Mouse (Mus musculus) cerebellum, adult 9-10 months (tissue): ENCODE data around the gene Plekhg3.

Experiments used
- DNase-seq: peaks from one replicate; pipeline ENCODE4 v3.0.0; 2022

Plekhg3 gene

DNA sequence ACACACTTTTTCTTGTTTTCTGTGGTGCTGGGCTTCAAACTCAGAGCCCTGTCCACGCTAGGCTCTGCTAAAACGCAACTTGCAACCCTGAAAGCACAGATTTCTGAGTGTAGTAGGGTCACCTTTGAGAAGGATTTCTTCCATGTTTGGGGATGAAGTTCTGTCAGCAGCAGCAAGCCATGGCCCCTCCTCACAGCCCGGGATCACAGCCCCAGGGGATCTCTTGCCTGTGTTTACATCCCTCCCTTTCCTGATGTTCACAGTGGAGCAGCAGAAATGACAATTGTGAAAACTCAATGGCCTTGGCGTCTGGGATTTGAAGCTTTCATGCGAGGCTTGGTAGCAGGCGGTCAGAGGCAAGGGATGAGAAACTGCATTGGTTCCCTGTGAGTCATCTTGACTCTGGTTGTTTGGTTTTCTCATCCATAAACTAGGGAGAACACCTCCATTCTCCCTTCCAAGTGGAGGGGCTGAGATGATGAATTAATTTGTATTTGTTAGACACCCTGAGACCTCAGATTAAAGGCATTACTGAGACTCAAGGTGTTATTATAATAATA is at the start of gene Plekhg3:
Plekhg3 (plus strand) TSS at position 312 of the 560 bp plus-strand sequence.
- no peak for DNase-seq

DNA sequence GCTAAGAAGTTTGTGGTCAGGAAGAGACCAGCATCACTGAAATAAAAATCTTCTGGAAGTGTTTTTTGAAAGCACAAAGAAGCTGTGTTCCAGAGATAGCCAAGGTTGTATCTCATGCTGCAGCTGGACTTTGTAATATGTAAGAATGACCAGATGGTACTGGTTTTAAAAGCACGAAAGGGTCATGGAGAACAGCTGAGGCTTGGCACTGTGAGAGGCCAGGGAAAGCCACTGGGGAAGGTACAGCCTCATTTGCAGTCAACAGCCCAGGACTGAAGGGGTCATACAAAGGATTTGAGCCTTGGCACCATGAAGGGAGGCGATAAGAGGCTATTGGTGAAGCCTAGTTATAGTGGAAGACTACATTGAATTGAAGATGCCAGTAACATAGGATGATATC is 48.2 kb upstream of the Plekhg3 start:
- DNase-seq: no peak

DNA sequence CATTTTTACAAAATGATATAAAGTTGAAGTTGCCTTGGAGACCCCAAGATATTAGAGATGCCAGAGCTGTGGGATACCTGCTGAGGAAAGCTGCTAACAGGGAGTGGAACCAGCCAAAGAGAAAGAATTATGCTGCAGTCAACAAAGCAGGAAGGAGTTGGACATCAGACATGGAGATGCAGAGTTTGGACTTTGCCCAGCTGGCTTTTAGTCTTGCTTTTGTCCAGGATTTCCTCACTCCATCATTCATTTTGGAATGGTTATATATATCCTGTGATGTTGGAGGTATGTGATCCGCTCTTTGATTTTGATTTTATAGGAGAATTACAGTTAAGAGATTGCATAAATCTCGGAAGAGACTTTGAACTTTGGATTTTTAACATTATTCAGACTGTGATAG is 47.7 kb upstream of the Plekhg3 start:
- no peak for DNase-seq

DNA sequence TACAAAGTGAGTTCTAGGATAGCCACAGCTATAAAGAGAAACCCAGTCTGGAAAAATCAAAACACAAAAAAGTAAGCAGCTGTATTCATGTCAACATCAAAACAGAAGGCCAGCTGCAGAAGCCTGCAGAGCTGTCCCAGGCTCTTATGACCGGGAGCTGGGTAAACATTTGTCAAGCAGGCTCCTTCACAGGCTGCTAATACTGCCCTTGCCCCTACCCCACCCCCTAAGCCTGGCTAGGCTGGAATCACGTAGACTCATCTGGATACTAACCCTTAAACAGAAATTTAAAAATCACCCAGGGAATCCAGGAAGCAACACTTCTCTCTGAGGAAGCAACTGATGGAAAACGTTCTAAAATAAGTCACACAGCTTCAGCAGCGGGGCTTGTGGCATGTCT is 45.8 kb upstream of the Plekhg3 start:
- DNase-seq: no peak

DNA sequence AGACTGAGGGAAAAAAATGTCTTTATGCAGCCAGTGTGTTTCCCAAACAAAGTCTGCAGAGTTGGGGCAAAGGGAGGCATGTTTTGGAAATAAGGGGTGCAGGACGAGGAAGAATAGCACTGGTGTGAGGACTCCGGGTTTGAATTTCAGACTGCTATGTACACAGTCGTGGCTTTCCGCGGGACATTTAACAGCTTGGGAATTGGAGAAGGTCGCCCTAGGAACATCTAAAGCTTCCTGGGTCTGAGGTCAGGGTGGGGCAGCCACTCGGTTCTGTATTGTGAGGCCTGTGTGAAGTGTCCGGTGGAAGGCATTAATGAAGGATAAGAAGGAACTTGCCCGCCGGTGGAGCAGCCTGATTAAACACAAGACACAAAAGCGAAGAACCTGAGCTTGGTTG is 45.3 kb upstream of the Plekhg3 start:
- DNase-seq: no peak

DNA sequence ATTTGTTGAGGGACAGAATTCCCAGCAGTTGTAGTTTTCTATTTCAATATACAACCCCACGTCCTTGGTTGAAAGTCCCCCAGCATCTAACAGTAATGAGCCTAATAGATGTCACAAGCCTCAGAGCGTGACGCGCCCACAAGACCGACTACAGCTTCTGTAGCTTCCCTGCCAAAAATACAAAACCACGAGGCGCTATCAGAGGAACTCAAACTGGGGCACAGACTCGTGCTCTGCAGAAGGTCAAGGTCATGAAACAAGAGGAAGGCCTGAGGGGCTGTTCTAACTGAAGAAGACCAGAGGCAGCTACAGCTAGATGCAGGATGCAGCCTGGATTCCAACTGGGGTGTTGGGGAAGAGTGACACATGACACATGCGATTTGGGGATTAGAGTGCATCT is 43.7 kb upstream of the Plekhg3 start:
- no peak for DNase-seq

DNA sequence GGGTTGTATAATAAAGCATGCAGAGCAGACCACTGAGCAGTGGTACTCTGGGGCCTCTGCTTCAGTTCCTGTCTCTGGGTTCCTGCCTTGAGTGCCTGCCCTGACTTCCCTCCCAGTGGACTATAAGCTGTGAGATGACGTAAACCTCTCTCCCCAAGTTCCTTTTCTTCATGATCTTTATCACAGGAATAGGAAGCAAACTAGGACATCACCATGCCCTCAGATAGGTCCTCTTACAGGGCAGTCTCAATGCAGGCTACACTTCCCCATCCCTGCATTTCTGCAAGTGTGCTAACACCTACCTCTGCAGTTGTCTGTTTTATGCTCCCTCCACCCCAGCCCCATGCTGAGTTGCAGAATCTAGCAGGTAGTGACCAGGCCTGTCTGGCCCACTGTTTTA is 39.9 kb upstream of the Plekhg3 start:
- no peak for DNase-seq

DNA sequence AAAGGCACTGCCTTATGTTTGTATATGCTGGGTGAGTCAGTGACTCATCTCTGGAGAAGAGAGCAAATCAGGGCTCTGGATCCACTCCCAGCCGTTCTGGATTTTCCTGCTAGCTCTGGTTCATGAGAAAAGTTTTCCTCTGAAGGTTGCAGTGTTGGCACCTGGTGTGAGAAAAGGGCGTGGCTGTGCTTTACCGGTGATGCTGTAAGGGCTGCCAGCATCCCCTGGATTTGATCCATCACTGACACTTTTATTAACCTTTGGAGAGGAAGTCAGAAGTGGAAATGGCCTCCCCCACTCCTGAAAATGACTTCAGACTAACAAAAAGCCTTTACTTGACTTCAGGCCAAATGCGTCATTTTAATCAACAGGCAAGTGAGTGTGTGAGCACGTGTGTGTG is 37.2 kb upstream of the Plekhg3 start:
- DNase-seq: no peak

DNA sequence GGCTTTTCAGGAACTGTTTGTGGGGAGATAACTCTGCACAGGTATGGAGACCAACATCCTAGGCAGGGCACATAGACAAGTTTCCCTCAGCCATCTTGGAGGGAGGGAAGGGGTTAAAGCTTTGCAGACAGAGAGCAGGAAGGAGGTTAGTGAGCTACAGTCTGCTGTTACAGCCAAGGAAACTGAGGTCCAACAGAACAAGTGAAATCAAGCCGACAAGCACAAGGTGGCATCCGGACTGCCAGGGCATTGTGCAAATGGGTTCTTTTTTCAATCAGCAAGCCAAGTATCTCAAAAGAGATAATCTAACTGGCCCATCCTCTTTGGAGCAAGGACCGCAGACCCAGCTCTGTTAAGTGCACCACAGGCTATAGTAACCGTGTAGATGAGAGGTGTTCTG is 35.3 kb upstream of the Plekhg3 start:
- DNase-seq: no peak

DNA sequence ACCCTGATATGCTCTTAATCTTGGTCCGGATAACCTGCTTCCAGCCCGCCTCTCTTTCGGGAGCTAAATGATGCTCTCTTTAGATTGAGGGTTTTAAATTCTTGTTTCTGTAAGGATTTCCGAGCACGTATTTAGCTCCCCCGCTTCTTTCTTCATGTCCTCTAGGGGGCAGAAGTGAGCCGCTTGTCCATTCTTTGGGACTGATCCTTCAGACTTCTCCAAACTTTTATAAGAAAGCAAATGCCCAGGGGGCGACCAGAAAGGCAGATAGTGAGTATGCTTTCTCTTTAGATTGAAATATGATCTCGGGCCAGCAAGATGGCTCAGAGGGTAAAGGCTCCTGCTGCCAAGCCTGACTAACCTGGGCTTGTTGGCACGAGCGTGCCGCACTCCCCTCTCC is 34.4 kb upstream of the Plekhg3 start:
- DNase-seq: peak; percentile 72

DNA sequence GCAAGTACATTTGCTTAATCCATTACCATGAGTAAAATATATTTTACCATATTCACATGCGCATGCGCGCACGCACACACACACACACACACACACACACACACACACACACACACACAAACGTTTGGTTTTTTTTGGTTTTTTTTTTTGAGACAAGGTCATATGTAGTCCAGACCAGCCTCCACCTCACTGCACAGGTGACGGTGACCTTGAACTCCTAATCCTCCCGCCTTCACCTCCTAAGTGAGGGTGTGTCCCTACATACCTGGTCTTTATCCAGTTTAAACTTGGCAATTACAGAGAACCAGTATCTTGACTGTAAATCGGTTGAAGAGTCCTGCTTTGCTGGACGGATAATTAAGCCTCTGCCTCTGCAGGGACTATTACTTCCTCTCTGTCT is 31.4 kb upstream of the Plekhg3 start:
- DNase-seq: no peak

DNA sequence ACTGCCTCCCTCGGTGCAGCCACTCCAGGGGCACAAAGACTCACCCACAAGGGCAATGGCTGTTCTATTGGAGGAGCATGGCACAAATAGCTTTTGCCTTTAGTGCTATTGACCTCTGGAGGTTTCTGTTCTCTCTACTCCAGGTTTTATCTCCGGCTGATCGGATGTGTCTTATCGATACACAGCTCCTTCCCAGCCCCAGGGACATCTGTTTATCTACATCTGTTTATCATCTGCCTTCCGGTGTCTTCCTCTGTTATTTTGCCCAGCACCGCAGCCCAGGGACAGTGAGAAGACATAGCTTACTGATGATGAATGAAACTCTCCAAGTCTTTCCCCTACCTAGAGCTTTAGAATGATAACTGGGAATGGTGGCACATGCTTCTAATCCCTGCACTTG is 30.6 kb upstream of the Plekhg3 start:
- no peak for DNase-seq

DNA sequence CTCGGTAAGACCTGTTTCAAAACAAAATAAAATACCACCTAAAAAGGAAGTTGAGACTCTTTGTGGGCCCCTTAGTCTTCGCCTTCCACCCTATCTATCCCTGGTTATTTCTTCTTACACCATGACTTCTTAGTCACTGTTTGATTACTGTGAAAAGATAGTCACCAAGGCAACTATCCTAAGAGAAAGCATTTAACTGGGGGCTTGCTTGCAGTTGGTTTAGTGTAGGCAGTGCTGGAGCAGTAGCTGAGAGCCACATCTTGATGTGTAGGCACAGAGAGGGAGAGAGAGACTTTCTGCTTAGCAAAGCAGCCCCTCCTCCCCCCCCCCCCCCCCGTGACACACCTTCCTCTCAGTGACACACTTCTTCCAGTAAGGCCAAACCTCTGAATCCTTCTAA is 29.8 kb upstream of the Plekhg3 start:
- no peak for DNase-seq

DNA sequence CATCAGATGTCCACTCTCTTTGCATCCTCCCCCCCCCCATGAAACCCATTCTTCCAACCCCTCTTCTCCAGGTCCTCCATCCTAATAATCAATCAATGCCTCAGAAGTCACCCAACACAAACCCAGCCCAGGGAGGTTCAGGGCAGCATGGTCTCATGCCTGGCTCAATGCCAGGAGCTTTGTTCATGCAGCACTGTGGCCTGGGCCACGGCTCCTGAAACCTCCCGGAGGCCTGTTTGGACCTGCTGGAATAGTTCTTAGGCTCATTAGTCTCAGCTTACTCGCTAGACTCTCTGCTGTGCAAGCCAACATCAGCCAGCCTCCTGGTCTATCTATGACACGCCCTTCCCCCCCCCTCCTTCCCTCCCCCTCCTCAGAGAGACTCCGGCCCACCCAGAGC is 27.7 kb upstream of the Plekhg3 start:
- DNase-seq: no peak

DNA sequence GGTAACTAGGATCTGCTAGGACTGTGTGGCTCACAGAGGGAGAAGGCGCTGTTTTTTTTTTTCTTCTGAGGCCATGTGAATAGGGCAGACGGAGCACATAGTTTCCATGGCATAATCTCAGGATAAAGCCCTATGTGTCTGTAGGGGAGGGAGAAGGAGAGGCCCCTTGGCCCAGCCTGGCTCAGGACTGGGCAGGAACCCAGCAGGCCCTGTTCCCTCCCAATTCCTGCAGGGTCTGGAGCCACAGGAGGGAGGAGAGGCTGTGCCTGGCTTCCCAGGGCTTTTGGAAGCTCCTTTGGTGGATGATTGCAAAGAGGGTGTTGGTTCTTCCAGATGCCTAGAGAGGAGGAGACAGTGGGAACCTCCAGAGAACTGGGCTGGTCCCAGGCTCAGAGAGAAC is 24.2 kb upstream of the Plekhg3 start:
- no peak for DNase-seq

DNA sequence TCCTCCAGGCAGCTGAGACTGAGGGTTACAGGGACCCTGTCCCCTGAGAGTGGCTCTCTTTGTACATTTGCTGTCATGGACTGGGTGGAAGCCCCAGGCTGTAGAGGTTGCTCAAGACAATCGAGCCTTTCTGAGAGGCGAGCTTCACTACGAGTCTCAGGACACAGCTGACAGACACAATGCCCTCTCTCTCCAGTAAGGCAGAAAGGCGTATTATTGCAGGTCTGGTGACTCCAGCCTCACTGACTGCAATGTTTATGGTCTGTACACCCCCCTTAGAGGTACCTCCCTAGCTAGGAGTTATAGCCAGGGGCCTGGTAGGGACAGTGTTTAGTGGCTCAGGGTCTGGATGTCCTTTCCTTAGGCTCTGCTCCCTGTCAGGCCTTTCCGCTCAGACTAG is 22.9 kb upstream of the Plekhg3 start:
- DNase-seq: no peak

DNA sequence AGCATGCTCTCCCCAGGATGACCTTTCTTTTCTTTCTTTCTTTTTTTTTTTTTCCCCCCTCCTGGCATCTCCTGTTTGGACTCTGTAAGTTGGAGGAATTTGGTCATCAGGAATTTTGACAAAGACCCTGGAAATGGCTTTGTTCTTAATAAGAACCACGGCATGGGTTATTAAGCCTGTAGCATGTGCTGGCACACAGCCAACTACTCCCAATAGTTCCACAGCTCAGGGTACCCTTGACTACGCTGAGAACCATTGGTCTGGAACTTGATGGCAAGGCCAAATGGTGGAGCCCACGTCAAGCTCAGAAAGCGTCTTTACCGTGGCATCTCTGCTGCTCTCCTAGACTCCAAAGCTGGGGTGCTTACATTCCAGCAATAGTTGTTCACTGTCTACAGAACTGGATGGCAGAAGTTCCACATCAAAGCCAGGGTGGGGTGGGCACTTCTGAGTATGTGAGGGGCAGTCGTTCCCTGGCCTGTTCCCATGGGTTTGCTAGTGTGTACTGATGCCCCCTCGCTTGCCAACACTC is 21.7 kb upstream of the Plekhg3 start:
- DNase-seq: no peak

DNA sequence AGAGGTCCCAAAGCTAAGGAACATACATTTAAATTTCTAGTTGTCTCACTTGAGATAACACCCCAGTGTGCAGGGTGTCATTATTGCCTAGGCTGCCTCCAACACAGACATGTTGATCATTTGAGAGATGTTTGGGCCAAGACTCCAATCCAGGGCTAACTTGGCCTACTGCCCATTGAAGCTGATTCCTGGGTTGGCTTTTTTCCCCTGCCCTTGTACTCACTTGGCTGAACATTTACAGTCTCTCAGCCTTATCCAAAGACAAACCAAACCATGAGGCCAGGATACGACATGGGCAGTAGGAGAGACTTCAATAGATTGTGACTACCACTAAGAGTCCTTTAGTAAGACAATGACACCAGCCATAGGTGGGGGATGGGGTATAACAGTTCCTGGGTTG is 18.0 kb upstream of the Plekhg3 start:
- peak; percentile 88 for DNase-seq

DNA sequence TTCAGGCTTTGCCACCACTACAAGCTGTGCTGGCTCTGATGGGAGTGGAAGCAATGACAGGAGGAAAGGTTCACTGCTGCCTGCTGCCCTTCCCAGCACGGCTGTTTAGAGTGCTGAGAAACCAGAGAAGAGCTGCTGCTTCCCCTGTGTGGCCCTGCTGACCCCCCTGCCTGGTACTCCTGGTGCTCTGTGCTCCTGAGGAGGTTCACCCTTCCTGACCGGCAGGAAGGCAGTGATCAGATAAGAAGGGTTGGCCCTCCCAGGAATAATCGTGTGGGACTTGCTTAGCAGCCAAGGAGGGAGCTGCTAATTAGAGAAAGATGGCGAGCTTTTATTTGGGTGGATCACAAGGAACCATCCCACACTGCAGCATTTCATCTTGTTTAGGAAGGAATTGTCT is 15.8 kb upstream of the Plekhg3 start:
- no peak for DNase-seq

DNA sequence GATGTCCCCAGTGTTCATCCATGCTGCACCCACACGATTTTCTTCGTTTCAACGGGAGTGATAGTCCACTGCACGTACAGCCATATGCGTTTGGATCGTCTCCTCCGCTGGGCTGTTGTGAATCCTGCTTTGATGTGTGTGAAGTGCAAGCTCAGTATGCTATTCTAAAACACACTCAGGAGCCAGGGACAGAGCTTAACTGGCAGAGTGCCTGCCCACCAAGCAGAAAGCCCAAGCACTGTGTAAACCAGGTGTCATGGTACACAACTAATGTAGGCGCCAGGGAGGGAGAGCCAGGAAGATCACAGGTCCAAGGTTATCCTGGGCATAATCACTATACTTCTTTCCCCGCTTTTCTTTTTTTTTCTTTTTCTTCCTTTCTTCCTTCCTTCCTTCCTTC is 12.7 kb upstream of the Plekhg3 start:
- peak; percentile 51 for DNase-seq

DNA sequence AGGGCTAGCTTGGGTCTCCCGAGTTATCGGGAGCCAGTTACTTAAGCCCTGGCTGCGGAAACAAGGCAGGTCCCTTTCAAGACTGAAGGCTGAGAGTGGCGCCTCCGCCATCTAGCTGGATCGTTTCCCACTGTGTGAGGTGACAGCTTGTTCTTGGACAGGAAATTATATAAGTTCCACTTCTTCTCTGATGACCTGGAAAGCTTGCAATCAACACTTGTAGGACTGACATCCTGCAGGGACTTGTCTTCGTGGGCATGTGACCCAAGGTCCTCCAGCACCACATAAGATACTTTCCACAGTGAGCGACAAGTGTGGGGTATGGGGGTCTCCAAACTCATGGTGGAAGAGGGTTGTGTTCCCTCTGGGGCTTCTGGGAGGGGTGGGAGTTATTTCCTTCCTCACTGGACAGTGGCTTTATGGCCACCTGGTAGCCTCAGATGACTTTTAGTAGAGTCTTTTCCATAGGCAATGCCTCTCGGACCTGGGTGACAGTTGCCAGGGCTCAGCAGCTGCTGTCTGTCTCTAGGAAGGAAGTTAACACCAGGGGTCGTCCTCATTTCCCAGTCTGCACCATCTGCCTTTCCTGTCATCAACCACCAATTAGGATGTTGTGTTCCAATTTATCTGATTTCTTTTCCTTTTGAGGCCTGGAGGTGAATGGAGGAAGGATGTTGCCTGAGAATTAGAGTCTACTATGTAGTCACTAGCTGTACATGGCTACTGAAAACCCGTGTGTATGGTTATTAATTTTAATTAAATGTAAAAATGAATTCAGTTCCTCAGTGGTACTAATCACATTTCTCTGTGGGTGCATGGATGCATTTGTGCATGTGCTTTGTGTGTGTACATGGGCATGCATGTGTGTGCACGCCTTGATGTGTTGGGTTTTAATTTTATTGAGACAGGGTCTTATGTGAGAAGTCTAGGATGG is 11.5 kb upstream of the Plekhg3 start:
- peak; percentile 93 for DNase-seq

DNA sequence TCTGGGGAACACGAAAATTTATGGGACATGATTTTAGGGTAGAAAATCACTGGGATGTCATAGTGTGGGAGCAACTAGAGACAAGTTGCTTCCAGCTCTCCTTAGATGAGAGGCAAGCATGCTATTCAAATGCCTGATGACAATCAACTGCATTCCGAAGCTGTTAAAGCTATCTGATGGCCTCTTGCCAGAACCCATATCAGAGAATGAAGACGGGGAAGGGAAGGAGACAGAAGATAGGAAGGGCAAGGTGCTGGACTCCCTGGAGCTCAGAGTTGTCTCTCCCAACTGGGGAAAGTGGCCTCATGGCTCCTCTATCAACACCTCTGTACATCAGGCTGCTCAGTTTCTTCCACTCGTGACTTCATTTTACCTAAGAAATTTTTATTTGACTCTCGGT is 7.0 kb upstream of the Plekhg3 start:
- no peak for DNase-seq

DNA sequence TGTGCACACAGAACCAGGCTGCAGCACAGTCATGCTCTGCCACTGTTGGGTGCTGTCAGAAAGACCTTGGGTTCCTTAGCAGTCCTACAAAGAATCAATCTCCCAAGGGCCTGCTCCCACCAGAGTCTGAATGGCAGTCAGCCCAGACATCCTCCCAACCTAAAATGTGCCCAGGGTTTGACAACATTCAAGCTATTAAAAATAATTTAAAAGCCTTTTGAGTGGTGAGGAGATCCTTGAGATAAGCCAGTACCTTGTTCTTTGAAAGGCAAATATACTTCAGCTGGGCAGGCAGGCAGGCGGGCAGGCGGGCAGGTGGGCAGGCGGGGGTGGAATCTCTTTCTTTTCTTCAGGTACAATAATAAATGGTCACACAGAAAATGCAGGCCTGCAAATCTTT is 5.8 kb upstream of the Plekhg3 start:
- no peak for DNase-seq

DNA sequence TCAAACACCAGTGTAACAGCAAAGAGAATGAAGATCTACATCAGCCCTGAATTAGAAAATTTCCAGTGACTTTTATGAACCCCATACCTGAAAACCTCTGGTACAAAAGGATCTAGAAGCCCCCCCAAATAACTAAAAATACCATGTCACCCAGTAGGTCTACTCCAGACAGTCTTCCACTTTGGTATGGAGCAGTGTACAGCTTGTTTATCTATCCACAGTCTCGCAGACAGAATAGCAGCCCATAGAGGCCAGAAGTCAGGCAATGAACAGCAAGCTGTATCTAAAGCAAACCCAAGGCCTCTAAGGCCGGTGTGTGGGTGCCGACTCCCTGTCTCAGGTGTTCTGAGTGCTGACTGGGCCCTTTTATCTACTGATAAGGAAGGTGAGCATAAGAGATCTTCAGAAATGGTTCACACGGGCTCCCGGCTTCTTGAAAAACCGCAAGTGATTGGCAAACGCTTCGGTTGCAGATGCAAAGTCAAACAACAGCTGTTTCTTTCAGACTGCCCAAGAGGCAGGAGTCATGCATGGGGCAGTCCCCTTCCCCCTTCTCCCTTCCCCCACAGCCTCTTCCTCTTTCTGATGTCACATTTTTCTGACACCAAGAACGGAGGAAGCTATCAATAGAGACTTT is 3.3 kb upstream of the Plekhg3 start:
- DNase-seq: no peak
